Mouse (Mus musculus) urinary bladder, postnatal 36 days (tissue): ENCODE measurements around the gene 6030468B19Rik.

Experiments
- DNase-seq, 2 experiments: peaks; one replicate each; pipeline ENCODE4 v3.0.0; 2022; ENCODE audit warnings: low spot score in 2 of 2, mixed read lengths in 1 of 2

Gene 6030468B19Rik

DNA sequence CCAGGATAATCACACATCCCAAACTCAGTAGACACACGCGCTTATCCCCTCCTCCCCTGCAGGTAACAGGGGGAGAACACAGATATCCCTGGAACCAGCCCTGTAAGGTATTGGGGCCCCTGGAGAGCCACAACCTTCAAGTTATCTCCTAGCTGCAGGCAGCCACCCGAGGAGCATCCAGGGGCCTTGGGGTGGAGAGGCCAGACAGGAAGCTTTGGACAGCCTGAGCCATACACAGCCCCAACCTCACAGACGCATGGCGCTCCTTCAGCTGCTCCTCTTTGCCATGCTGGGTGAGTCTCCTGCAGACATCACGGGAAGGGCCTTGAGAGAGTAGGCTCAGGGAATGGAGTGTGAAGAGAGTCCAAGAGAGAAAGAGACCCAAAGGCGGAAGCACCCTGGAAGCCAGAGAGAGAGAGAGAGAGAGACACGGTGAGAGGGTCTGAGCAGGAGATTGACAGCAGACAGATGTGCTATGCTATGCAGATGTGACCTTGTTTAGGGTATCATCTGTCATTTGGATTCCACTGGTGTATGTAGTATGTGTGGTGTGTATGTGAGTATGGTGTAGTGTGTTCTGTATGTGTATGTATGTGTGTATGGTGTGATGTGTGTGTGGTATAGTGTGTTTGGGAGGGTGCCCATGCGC lies at the start of gene 6030468B19Rik:
Gene 6030468B19Rik (plus strand): TSS at position 150 of the 649 bp plus-strand sequence.
- no peak for DNase-seq

DNA sequence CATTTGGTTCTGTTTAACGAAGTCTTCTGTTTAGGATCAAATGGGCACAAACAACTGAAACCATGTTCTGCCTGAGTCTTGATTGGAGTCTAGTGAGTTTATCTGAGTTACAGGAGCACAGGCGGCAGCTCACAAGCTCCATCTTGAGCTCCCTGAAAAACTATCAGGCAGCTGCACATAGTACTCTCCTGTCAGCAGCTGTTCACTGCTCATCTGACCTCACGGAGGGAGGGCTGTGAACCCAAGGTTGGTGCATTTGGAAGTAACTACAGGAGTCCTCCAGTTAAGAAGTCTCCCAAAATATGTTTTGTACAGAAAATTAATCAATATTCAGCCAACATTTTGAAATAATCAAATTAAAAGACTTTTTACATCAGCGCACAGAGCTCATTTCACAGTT lies 48.8 kb upstream of the 6030468B19Rik start:
- DNase-seq = no peak

DNA sequence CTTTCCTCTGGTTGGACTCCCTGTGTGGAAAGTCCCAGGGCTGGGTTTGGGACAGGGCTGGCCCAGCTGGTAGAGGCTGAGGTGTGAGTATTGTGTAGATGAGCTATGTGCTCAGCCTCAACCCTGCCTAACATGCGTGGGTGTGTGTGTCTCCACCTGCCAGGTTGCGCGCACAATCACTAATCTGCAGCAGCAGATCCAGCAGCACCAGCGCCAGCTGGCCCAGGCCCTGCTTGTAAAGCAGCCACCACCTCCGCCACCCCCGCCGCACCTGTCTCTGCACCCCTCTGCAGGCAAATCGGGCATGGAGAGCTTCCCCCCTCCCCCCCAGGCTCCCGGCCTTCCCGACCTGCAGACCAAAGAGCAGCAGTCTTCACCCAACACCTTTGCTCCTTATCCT lies 48.0 kb upstream of the 6030468B19Rik start:
- DNase-seq = no peak

DNA sequence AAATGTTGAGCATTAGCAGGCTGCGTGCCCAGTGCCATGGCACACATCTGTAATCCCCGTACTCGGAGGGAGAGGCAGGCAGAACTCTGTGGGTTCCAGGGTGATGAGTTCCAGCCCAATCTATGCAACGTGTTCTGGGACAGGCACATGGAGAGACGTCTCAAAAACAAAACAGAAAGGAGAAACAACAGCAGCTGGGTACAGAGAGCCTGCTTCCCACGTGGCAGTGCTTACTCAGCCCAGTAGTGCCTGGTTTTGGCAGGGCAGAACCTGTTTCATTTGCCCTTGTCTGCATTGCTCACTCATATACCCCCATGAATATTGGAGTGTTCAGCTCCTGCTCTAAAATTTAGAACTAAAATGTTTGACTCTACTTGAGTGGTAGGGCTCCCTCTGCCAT lies 45.9 kb upstream of the 6030468B19Rik start:
- no peak for DNase-seq

DNA sequence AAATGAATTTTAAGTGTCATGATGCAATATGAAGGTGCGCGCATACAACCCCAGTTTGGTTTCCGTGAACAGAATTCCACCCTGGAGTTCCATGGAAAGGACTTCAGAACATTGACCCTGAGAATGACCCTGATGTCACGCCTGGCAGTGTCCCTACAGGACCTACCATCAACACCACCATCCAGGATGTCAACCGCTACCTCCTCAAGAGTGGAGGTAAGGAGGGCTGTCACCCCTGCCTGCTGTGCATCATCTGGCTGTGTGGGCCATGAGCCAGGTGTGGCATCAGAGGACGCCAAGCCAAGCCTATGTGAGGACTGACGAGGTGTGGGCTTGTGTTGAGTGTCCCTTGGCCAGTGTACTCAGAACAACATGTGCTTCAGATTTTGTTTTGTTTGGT lies 41.6 kb upstream of the 6030468B19Rik start:
- DNase-seq = no peak

DNA sequence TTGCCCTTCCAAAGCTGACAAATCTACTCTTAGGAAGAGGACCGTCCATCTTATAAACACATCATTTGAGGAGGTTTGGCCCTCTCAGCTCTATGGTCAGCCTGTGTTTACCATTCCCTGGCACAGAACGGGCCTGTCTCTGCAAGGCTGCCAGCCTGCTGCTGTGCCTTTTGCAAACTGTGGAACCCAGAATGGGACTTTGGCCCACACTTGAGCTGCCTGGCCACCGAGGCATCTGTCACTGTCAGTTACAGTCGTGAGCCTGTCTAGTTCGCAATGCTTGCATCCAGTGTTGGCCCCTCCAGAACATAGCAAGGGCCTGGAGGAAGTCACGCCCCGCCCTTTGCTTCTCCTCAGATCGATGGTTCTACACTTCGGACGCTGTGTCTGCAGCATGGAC lies 38.2 kb upstream of the 6030468B19Rik start:
- no peak for DNase-seq

DNA sequence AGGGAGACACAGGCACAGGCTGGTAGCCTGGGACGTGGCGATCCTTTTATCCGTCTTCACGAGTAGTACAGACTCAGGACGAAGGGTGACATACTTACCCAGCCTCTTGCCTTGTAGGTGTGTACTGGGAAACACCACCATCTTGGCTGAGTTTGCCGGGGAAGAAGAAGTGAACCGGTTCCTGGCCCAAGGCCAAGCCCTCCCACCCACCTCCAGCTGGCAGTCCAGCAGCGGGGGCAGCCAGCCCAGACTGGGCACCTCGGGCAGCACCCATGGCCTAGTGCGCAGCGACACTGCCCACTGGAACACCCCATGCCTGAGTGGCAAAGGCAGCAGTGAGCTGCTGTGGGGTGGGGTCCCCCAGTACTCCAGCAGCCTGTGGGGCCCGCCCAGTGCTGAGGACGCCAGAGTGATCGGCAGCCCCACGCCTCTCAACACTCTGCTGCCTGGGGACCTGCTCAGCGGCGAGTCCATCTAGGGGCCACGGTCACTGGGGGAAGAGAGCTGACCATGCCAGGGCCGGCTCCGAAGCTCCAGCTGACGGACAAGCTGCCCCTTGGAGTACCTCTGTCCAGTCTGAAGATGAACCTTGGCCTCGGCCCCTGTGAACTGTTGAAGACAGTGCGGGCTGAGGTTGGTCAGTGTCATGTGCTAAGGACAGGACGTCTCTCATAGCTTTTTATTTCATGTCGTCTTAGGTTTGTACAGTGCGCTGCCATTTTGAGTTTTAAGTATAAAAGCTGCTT lies 36.9 kb upstream of the 6030468B19Rik start:
- DNase-seq = no peak

DNA sequence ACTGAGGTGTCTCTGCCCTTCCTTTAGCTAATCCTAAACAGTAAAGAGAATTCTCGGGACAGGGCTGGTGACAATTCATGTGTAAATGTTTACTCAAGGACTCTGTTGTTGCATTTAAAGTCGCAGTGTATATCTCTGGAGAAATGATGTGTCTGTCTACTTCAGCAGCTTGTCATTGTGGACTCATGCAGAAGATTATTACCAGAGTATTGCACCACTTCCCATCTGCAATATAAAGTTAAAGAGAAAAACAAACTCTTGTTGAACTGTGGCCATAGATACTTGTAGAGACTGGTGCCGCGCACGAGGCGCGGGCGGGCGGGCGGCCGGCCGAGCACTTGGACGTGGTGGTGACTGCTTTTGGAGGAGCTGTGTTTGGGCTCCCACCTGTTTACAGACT lies 35.7 kb upstream of the 6030468B19Rik start:
- DNase-seq = no peak

DNA sequence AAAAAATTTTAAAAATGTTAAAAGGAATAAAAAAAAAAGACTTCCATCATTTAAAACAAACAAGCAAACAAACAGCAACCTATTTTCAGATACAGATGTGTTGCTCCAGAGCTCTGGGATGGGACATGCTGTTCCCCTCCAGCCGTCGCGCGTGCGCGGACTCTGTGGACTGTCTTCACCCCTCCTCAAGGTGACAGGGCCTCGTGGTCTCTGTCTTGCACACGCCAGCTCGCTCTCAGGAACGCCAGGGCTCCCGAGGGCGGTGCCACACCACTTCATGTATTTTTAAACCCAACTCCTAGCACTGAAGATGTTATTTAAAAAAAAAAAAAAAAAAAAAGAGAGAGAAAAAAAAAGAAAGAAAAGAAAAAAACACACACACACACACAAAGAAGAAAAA lies 35.2 kb upstream of the 6030468B19Rik start:
- DNase-seq = no peak

DNA sequence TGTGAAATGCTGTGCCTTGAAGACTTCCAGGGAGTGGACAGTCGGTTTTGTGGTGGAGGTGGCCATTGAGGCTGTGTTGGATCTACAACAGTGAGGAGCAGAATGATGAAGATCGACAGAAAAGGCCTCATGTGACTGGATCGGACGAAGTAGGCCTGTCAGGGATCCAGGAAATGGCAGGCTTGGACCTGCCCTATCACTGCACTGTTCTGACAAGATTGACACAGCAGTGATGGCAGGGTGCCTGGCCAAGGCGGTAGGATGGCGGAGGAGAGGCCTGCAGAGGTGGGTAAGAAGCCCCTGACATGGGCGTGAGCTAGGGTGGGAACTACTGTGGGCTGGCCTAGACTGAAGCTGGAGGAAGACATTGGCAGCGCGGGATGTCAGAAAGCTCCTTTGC lies 33.1 kb upstream of the 6030468B19Rik start:
- DNase-seq = peak in 1 of 2 experiments; percentile 31

DNA sequence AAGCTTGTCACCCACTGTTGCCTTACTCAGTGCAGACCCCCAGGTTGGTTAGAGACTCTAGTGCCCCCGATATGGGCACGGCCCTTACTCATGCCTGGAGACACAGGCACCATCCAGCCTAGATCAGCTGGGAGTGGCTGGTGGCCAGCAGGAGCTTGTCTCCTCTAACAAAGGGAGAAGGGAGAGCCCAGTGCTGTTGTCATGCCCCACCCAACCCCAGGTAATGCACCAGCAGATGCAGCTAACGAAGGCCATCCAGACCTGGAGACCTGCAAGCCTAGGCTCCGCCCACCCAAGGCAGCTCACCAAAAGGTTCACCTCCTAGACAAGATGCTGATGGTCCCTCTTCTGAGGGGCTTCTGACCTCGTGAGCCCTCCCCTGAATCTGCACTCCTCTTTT lies 32.1 kb upstream of the 6030468B19Rik start:
- DNase-seq = no peak

DNA sequence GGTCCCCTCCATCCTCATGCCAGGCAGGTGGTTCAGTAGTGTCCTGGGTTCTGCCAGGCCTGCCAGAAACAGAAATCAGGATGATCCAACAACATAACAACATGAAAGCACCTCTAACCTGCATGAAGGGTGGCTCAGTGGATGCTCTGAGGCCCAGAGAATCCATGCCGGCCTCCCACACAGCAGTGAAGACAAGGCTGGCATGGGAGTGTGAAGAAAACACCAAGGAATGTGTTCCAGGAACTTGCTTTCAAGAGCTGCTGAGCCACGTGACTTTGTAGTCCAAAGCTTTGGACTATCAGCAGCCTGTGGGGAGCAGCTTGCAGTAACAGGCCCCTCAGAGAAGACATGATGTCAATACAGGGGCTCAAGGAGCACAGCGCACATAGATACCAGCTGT lies 31.2 kb upstream of the 6030468B19Rik start:
- DNase-seq = no peak

DNA sequence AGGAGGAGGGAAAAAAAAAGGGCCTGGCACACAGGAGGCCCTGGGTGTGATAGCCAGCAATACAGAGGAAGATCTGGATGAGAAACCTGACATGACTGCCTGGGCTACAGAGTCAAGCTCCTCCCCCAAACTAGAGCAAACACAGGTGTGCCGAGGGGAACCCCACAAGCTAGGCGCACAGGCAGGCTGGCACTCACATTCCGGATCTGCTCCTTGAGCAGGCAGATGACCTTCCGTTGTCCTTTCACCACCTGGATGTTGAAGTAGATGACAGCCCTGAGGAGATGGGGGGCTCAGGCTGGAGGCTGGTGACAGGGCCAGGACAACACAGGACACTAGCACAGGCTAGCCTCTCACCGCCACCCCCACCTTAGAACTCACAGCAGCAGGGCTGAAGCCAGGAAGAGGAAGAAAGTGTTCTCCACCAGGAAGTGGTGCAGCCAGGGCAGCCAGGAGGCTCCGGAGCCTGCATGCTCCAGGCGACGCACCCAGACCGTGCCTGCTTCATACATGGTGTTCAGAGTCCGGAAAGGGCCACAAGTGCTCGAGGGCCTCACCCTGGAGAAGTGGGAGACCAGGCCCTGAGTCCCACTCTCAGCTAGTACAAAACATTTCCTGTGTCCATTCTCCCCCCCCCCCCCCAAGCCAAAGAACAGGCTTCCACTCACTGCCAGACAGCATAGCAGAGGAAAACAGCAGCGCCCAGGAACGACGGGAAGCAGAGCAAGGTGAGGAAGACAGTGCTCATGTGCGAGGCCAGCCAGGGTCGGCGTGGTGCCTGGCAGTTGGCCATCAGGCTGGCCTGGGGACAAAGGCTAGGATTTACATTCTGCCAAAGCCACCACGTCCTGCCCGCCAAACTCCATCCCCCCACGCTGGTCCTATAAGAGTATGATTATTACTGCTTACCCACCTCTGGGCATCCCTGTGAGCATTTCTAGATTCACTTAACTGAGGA lies 28.5 kb upstream of the 6030468B19Rik start:
- DNase-seq = no peak

DNA sequence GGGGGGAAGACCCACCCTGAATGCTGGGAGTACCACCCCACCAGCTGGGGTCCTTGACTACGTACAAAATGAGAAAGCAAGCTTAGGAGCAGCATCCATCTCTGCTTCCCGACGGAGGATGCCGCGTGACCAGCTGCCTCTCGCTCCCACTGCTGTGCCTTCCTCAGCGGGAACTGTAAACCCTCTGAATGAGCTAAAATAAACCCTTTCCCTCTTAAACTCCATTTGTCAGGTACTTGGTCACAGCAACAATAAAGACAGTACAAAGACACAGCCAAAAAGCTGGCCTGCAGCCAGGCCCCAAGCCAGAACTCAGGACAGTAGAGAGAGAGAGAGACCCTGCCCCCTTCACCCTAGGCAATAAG lies 27.8 kb upstream of the 6030468B19Rik start:
- DNase-seq = no peak

DNA sequence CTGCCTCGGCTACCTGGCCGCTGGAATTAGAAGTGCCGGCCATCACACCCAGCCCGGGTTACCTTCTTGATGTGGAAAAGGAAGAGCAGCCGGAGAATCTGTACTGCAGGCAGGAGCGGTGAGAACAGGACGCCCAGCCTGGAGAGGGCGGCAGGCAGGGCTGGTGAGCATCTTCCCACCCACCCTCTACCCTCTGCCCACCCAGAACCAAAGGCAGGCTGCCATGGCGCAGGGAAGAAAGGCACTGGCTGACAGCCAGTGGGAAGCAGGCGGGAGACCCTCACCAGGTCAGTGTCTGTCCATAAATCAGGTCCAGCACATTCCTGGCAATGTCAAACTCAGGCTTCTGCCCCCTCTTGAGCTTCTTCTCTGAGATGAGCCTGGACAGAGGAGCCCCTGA lies 27.1 kb upstream of the 6030468B19Rik start:
- DNase-seq = no peak

DNA sequence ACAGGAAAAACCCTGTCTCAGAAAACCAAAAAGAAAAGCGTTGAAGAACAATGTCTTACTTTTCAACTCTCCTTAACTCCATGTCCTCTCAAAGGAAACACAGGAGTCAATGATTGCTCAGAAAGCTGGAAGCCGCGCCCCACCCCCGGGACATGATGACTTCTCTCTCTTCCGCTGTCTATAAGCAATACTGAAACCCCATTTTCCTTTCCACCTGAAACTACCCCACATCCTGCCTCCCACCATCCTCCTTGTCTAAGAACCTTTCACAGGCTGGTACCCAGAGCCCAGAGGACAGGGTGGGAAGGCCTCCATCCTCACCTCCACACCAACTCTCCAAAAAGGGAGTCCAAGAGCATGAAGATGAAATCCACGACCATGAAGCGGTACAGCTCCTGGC lies 25.1 kb upstream of the 6030468B19Rik start:
- DNase-seq = no peak

DNA sequence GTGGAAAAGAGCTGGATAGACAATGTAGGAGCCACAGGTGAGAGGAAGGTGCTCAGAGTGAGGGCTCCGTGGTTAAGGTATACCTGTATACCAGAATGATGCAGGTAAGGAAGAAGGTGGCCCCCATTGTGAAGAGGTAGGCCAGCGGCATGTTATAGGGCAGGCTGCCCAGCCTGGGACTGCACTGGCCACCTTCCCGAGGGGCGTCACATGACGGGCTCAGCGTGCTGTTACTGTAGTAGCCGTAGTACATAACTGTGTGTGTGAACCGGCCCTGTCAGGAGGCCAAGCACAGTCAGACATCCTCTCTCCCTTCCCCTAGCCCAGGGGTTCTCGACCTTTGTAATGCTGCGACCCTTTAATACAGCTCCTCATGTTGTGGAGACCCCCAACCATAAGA lies 22.5 kb upstream of the 6030468B19Rik start:
- DNase-seq = no peak

DNA sequence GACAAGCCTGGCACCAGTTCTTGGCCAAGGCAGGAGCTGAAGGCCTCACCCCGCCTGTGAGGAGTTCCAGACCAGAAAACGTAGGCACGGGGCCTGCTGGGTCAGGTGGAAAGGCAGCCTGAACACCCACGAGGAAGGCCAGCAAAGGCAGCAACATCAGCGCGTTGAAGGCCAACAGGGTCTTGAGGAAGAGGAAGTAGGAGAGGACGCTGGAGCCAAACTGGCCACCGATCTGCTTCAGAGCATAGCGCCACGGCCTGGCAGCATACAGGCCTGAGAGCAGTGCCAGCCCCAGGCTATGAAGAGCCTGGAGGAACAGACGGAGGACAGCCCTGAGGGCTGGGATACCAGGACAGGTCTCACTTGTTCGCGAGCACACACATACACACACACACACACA lies 21.9 kb upstream of the 6030468B19Rik start:
- DNase-seq = no peak

DNA sequence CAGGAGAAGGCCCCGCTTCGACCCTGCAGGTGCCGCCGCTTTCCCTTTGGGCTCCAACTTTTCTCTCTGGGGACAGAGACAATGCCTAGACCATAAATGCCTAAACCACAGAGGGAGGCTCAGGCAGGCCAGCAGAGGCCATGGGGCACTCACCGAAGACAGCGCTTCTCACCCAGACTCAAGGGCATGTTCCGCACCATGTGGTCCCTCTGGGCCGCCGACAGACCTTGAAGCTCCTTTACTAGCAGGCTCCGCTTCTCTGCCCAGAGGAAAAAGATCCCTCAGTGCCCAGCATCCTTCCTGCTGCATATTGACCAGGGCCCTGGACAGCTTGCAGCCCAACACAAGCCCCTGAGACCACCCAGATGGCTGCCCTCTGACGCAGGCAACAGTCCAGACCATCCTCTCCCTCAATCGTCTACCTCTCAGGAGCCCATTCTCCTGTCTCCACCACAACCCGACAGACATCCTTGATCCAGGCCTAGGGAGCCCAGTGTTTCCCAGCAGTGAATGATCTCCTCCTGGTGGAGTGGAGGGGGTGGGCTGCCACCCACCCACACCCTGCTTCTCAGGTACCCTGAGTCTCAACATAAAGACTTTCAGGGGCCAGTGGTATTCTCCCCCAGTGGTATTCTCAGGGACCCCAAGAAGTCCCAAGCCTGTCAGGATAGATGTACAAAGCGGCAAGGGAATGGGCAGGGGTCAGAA lies 21.2 kb upstream of the 6030468B19Rik start:
- DNase-seq = no peak

DNA sequence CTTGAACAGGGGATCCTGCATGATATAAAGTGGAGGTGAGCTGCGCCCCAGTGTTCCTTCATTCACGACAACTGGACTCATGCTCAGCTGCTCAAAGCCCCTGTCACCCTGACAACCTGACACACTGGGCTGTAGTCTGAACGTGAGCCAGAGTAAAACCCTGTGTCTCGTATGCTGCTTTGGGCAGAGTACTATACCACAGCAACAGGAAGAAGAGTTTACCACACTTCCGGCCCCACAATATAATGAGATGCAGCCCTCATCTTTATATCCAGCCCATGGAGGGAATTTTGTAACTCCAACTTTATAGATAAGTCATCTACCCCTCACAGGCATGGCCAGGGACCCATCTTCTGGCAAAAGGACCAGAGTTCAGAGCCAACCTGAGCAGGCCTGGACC lies 20.3 kb upstream of the 6030468B19Rik start:
- DNase-seq = no peak

DNA sequence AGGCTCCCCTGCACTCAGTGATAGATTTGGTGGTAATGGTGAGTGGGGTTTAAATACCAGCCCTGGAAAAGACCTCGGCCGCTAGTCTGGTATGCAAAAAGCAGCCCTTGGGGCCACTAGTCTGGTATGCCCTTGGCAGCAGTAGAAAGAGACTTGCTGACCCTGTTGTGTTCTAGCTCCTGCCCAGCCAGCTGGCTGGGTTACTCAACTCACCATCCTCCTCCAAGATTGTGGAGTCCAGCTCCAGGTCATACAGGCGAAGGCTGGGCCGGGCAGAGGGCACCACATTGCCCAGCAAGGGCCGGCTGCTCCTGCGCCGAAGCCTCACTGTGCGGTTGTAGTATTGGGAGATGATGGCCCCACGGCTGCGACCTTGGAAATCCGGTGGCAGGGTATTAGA lies 19.4 kb upstream of the 6030468B19Rik start:
- no peak for DNase-seq
